ENCODE assay signal across 14 mouse cellular contexts in the genomic region with DNA sequence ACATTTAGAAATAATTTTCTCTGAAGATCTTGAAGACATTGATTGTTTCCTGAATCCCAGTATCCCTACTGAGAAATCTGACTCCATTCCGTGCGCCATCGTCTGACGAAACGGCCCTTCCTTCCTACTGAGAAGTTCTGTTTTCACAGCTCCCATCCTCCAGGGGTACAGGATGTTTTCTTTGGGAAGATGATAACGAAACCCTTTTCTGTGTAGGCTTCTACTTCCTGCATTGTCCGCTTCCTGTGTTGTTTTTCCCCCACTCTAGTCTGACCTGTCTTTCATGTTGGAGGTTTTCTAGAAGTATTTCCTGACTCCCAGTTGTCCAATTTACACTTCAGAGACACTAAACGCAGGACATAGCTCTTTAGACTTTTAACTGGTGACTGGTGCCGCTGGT. TPM values are rescaled to one million over a fixed set of nuclear protein-coding genes. Genes with fewer than 3 reads are reported as not detected.
DNase-seq lines count a peak whose midpoint lies in the region; ATAC-seq and TF ChIP-seq lines count a peak whose summit lies in the region.
"Had no signal": no experiment of that assay in that cellular context is flagged by ENCODE, and none has a peak within 500 bp of the region (broad histone marks: within the 10 kb centered on the region; RNA-seq: fewer than 3 reads in every experiment).

No protein-coding gene starts in this region.

- 0 out of 2 replicates have a peak overlapping the region, but pooled peaks have one; percentile 20 for H3K27ac ChIP-seq in kidney, embryonic 14.5 days (ENCODE audit: low read depth, low read length)
- peak overlapping the region; percentile 38 for H3K27ac ChIP-seq in spleen, adult 2 months (ENCODE audit: insufficient read depth, low read length)
- no peak overlapping the region for H3K27ac ChIP-seq in liver, postnatal 0 days (ENCODE audit: low read depth)
- H3K27ac ChIP-seq: limb, embryonic 15.5 days had no signal

- TF ChIP-seq POLR2A in spleen, adult 2 months (IDR thresholded peaks at IDR 0.05; ENCODE audit: low read depth, low read length): no peak

- intact Hi-C loops in heart, postnatal 10 days (cut with DNase I): no loop called here

- no peaks in the 10 kb centered on the region for H3K9me3 ChIP-seq in kidney, embryonic 14.5 days (ENCODE audit: control insufficient read depth, low read length)
- no peaks in the 10 kb centered on the region for H3K9me3 ChIP-seq in liver, postnatal 0 days (ENCODE audit: low read length)
- H3K9me3 ChIP-seq: limb, embryonic 15.5 days had no signal

- TF ChIP-seq CTCF in spleen, adult 2 months (IDR thresholded peaks at IDR 0.05; ENCODE audit: extremely low read depth, insufficient read depth, insufficient read length, insufficient replicate concordance): no peak
- no peak for TF ChIP-seq CTCF in liver, postnatal 0 days (IDR thresholded peaks at IDR 0.05; ENCODE audit: low read depth)

- no peaks in the 10 kb centered on the region for H3K27me3 ChIP-seq in kidney, embryonic 14.5 days (ENCODE audit: control insufficient read depth, insufficient read depth, low read length)
- H3K27me3 ChIP-seq in spleen, adult 2 months (ENCODE audit: control insufficient read depth, insufficient read depth, low read length): no peaks in the 10 kb centered on the region
- H3K27me3 ChIP-seq in liver, postnatal 0 days (ENCODE audit: insufficient read depth, low read length): no peaks in the 10 kb centered on the region
- H3K27me3 ChIP-seq: limb, embryonic 15.5 days had no signal

- no peak overlapping the region for H3K4me2 ChIP-seq in kidney, embryonic 14.5 days (replicated peaks; ENCODE audit: low read depth, low read length)
- no peak overlapping the region for H3K4me2 ChIP-seq in liver, postnatal 0 days (ENCODE audit: low read depth, low read length)
- H3K4me2 ChIP-seq: limb, embryonic 15.5 days had no signal

- H3K4me3 ChIP-seq in kidney, embryonic 14.5 days (ENCODE audit: low read length): no peak overlapping the region
- no peak overlapping the region for H3K4me3 ChIP-seq in spleen, adult 2 months (ENCODE audit: extremely low read depth, insufficient read depth, insufficient read length)
- no peak overlapping the region for H3K4me3 ChIP-seq in liver, postnatal 0 days (ENCODE audit: low read depth, low read length)
- H3K4me3 ChIP-seq: limb, embryonic 15.5 days had no signal

- H3K4me1 ChIP-seq in kidney, embryonic 14.5 days (ENCODE audit: control insufficient read depth, insufficient read depth, low read length): no peaks in the 10 kb centered on the region
- no peaks in the 10 kb centered on the region for H3K4me1 ChIP-seq in spleen, adult 2 months (ENCODE audit: control insufficient read depth, insufficient read depth, insufficient read length)
- no peaks in the 10 kb centered on the region for H3K4me1 ChIP-seq in liver, postnatal 0 days (ENCODE audit: insufficient read depth)
- H3K4me1 ChIP-seq: limb, embryonic 15.5 days had no signal

- no peaks in the 10 kb centered on the region for H3K36me3 ChIP-seq in kidney, embryonic 14.5 days (ENCODE audit: control insufficient read depth, insufficient read depth, low read length)
- H3K36me3 ChIP-seq in spleen, adult 2 months (ENCODE audit: control insufficient read depth, insufficient read depth, low read length): no peaks in the 10 kb centered on the region
- no peaks in the 10 kb centered on the region for H3K36me3 ChIP-seq in liver, postnatal 0 days (replicated peaks; ENCODE audit: insufficient read depth, low read length)
- H3K36me3 ChIP-seq: limb, embryonic 15.5 days had no signal

- WGBS in kidney, embryonic 14.5 days: 33% methylated on average over 9 of the region's 9 CpGs
- 57% methylated on average over 9 of the region's 9 CpGs for WGBS in spleen, adult 2 months
- 27% methylated on average over 9 of the region's 9 CpGs for WGBS in liver, postnatal 0 days (ENCODE audit: insufficient replicate concordance)

- no peak for ATAC-seq in kidney, embryonic 14.5 days (ENCODE audit: low FRiP score, low TSS enrichment)
- ATAC-seq in liver, postnatal 0 days: peak; percentile 38; the same call in 1 of the 2 replicates

- DNase-seq in heart, adult 8-10 months (ENCODE audit: low spot score): peak; percentile 3
- DNase-seq in heart, postnatal 10 days: no peak
- no peak for DNase-seq in kidney, postnatal 14 days
- no peak for DNase-seq in spleen, adult 2 months (ENCODE audit: low read depth in 1 of 2, low spot score in 2 of 2)
- DNase-seq in spleen, postnatal 10 days (ENCODE audit: low spot score in 2 of 2): no peak
- no peak for DNase-seq in liver, postnatal 0 days
- no peak for DNase-seq in frontal cortex, postnatal 10 days (ENCODE audit: low spot score in 2 of 2)
- DNase-seq: adrenal gland, adult 8-10 months; cerebellum, adult 11-12 months; cerebellum, postnatal 36 days; kidney, postnatal 36 days; right cerebral cortex, adult 18-20 months had no signal

- no peak; the same call in 1 of the 2 replicates for TF ChIP-seq EP300 in liver, postnatal 0 days (IDR thresholded peaks at IDR 0.05; ENCODE audit: low read depth)

- no peak overlapping the region for H3K9ac ChIP-seq in kidney, embryonic 14.5 days (ENCODE audit: low read depth, low read length)
- H3K9ac ChIP-seq in liver, postnatal 0 days (replicated peaks): no peak overlapping the region
- H3K9ac ChIP-seq: limb, embryonic 15.5 days had no signal

RNA-seq across cellular contexts. Expression of a gene that starts 32.1 kb away (rescaled TPM):
- total RNA-seq in heart, adult 8-10 months (2022): under 1 TPM; 0.09 to 0.25 (median 0.17) TPM
- total RNA-seq in heart, postnatal 10 days (2021): 1 to 10 TPM in 1 of 2 experiments, under 1 TPM in 1; 0.89 to 1.3 TPM
- 2.4 and 3.5 TPM in 2 replicates for polyA plus RNA-seq in kidney, embryonic 14.5 days (2014; fragmentation: Nextera tagmentation; extraction: Ambion mirVana)
- polyA plus RNA-seq in spleen, adult 2 months (2012; rRNA removed): 1.9 and 2.5 TPM in 2 replicates
- 0.05 and 0.22 TPM in 2 replicates for polyA plus RNA-seq in liver, postnatal 0 days (2015; fragmentation: Nextera tagmentation; extraction: Ambion mirVana)
